Mouse (Mus musculus) granulocyte monocyte progenitor cell, adult 5-6 weeks (primary cell): ENCODE data around the gene Esyt3. TPM values are rescaled to one million over a fixed set of nuclear protein-coding genes. Genes with fewer than 3 reads are reported as not detected.

Source experiments
- ATAC-seq: replicated peaks from 2 replicates; pipeline ENCODE4 v1.8.0; 2016; ENCODE audit warnings: mild to moderate bottlenecking, moderate TSS enrichment, inconsistent platforms; ENCODE audit not compliant: poor library complexity, severe bottlenecking
- total RNA-seq, 2 experiments: library from RNA; stranded (forward) in 1 of 2; stranded (reverse) in 1 of 2; fragments of 200-712, 200-1000 nt in 1 of 2; fragments of >200 nt in 1 of 2; fragmentation: Nextera tagmentation in 1 of 2; gene quantifications; 2 replicates each; pipeline ENCODE4 v1.2.3; 2014 to 2017

The Esyt3 gene
- total RNA-seq, 2 experiments from 2014 or later = not detected

GRCm38 (mm10) chr9:99357561-99357920 is 816 bp downstream of the Esyt3 start:
- ATAC-seq = no peak

DNA sequence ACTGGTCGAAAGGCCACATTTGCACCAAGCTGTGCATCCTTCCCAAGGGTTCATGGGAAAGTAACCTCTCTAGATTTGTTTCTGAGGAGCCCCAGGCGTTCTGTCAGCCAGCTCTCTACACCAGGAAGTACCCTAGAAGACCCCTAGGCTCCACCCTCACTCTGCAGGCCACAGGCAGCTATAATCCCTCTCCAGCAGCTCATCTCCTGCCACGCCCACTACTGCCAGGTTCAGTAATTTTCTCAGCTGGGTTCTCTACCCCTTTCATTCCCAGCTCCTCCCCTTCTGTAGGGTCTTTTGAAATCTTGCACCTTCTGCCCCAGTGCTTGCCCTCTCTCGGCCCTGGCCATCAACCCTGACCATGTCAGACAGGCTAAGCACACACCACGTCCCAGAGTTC is 2.4 kb downstream of the Esyt3 start:
- no peak for ATAC-seq

DNA sequence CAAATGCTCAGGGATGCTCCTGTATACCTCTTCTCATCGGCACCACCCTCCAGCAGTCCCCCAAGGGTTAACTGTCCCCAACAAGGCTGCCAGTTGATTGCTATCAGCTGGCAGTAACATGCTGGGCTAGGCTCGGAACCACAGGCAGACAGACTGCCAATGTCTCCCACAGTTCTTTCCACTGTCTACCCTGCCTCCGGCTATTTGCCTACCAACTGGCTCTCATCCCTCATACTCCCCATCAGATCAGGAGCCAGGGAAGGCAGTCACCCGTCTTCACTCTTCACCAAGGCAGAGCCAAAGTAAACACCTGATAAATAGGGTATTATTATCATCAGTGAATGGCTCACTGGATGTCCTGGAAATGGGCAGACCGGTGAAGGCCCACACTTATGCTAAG is 3.6 kb downstream of the Esyt3 start:
- ATAC-seq = no peak

GRCm38 (mm10) chr9:99353390-99353789 is 5.0 kb downstream of the Esyt3 start:
- ATAC-seq = peak; percentile 46

- peak; percentile 74 for ATAC-seq
These were observed 5.4 kb downstream of the Esyt3 start for GRCm38 (mm10) chr9:99352964-99353363.

DNA sequence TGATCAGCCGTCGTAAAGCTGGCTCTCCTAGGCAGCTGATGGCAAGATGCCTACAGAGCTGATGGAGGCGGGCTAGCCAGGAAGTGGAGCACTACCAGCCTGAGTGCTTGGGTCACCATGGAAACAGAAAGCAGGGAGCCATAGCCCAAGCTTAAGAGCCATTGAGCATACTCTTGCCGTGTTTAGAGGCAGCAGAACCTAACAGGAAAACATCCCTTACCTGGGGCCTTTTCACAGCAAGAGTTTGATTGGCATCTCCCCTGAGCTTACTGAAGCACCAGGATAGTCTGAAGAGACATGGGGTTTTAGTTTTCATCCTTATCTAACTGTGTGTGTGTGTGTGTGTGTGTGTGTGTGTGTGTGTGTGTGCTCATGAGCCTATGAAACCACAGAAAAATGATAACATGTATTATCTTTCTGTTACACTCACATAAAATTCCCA is 13.0 kb downstream of the Esyt3 start:
- no peak for ATAC-seq

DNA sequence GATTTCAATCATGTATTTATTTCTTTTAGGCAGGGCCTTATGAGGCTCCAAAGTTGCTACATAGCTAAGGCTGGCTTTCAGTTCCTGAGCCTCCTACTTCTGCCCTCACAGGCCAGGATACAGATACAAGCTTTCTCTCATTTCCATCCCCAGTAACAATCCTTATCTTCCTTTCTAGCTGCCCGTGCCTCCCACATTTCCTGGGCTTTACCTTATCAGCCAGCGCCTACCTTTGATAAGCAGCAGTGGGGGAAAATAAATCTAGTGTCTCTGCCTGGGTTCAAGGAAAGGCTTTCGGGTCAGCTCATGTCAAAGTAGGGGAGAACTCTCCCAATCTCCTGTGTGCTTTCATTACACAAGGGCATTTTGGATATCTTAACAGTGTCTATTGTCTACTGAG is 16.8 kb downstream of the Esyt3 start:
- ATAC-seq = no peak

- no peak for ATAC-seq
These were observed 18.2 kb downstream of the Esyt3 start for GRCm38 (mm10) chr9:99340126-99340525.

GRCm38 (mm10) chr9:99339182-99339581 is 19.2 kb downstream of the Esyt3 start:
- peak; percentile 58; the same call in 1 of the 2 replicates for ATAC-seq

- no peak for ATAC-seq
These were observed 20.1 kb downstream of the Esyt3 start for GRCm38 (mm10) chr9:99338293-99338692.

- no peak for ATAC-seq
These were observed 21.8 kb downstream of the Esyt3 start for GRCm38 (mm10) chr9:99336538-99336937.

GRCm38 (mm10) chr9:99326881-99327280 is 31.5 kb downstream of the Esyt3 start:
- ATAC-seq = no peak

DNA sequence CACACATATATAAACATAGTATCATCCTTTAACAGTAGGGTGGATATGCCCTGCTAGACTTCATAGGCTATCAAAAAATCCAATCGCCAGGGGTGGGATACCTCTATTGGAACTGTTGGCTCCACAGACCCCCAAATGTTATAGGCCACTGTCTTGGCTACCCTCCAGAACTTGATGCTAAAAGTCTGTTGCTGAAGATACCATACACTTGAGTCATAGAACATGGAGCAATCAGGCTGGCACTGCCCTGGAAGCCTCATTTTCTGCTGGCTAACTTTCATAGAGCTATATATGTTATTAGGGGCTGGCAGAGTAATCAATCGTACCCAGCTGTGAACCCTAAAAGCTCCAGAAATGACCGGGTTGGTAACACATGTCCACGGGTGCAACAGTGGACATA is 32.4 kb downstream of the Esyt3 start:
- ATAC-seq = no peak

GRCm38 (mm10) chr9:99325208-99325929 is 33.0 kb downstream of the Esyt3 start:
- no peak for ATAC-seq

GRCm38 (mm10) chr9:99320006-99320405 is 38.4 kb downstream of the Esyt3 start:
- ATAC-seq = no peak

DNA sequence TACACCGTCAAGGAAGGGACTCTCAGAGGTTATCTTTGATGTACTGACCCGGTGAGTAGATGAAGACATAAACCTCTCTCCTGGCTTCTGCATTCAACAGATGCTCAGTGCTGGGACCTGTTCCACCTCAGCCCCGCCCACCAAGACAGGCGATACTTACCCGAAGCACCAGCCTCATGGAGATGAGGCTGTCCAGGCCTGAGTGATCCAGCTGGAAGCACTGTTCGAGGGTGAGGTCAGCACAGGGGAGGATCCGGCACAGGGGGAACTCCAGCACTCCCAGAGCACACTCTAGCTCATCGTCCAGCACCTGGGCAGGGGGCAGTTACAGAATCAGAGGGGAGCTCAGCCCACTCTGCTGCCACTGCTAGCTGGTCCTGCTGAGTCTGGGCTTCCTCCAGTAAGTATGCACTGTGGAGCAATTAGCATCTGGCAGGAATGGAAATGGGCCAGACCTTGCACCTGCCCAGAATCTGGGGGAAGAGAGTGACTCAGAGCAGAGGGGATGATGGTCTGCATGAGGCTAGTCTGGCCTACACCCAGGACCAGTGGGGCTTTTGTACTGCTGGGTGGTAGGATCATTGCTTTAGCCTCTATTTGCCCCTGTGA is 38.9 kb downstream of the Esyt3 start:
- ATAC-seq = no peak

GRCm38 (mm10) chr9:99306226-99306625 is 52.1 kb downstream of the Esyt3 start:
- ATAC-seq = no peak

- ATAC-seq = no peak
These were observed 54.1 kb downstream of the Esyt3 start for GRCm38 (mm10) chr9:99304296-99304695.
